Mouse (Mus musculus): ENCODE data around the gene Uchl1. TPM values are rescaled to one million over a fixed set of nuclear protein-coding genes. Genes with fewer than 3 reads are reported as not detected.

The Uchl1 gene
- polyA plus RNA-seq, 1 experiment from 2014 or later, result 474 TPM

- Histone ChIP-seq H3K4me1 (ENCODE audit: control insufficient read depth, insufficient read depth, low read length) (peaks cover 24% of the 10 kb centered on the region), H3K9ac (ENCODE audit: low read length) (peak overlapping the region; percentile 80; the same call in 1 of the 2 replicates), H3K4me2 (peak overlapping the region; percentile 95), H3K4me3 (ENCODE audit: low read depth, low read length) (peak overlapping the region; percentile 70), H3K27me3 (ENCODE audit: control insufficient read depth, insufficient read depth, low read length) (0 out of 2 replicates have a peak, but pooled peaks cover 2% of the 10 kb centered on the region), H3K36me3 (ENCODE audit: control insufficient read depth, insufficient read depth, low read length) (peaks cover 4% of the 10 kb centered on the region), H3K27ac (ENCODE audit: low read depth, low read length) (no peak overlapping the region), H3K9me3 (ENCODE audit: control insufficient read depth, low read length) (no peaks in the 10 kb centered on the region)
- DNase-seq (ENCODE audit: low spot score, missing footprints), result peak; percentile 86
- ATAC-seq (ENCODE audit: low FRiP score), result no peak
- WGBS, result 67% methylated on average over 21 of the region's 21 CpGs
Observed at GRCm38 (mm10) chr5:66677411-66678345, 1.8 kb downstream of the Uchl1 start.

- Histone ChIP-seq H3K4me2 (no peak overlapping the region), H3K9me3 (ENCODE audit: control insufficient read depth, low read length) (no peaks in the 10 kb centered on the region), H3K27ac (ENCODE audit: low read depth, low read length) (no peak overlapping the region), H3K36me3 (ENCODE audit: control insufficient read depth, insufficient read depth, low read length) (peaks cover 8% of the 10 kb centered on the region), H3K4me1 (ENCODE audit: control insufficient read depth, insufficient read depth, low read length) (peaks cover 24% of the 10 kb centered on the region), H3K4me3 (ENCODE audit: low read depth, low read length) (no peak overlapping the region), H3K9ac (ENCODE audit: low read length) (no peak overlapping the region), H3K27me3 (ENCODE audit: control insufficient read depth, insufficient read depth, low read length) (0 out of 2 replicates have a peak, but pooled peaks cover 2% of the 10 kb centered on the region)
- WGBS, result 47% methylated on average over 10 of the region's 10 CpGs
- ATAC-seq (ENCODE audit: low FRiP score) (no peak), DNase-seq (ENCODE audit: low spot score, missing footprints) (no peak)
Observed at GRCm38 (mm10) chr5:66679222-66679621, 3.3 kb downstream of the Uchl1 start.

GRCm38 (mm10) chr5:66685930-66686329, 10.0 kb downstream of the Uchl1 start:
- no peak for ATAC-seq (ENCODE audit: low FRiP score)
- Histone ChIP-seq H3K9ac (ENCODE audit: low read length) (no peak overlapping the region), H3K36me3 (ENCODE audit: control insufficient read depth, insufficient read depth, low read length) (peaks cover 17% of the 10 kb centered on the region), H3K27ac (ENCODE audit: low read depth, low read length) (no peak overlapping the region), H3K4me3 (ENCODE audit: low read depth, low read length) (no peak overlapping the region), H3K9me3 (ENCODE audit: control insufficient read depth, low read length) (no peaks in the 10 kb centered on the region), H3K27me3 (ENCODE audit: control insufficient read depth, insufficient read depth, low read length) (no peaks in the 10 kb centered on the region), H3K4me1 (ENCODE audit: control insufficient read depth, insufficient read depth, low read length) (peaks cover 5% of the 10 kb centered on the region), H3K4me2 (no peak overlapping the region)
- DNase-seq (ENCODE audit: low spot score, missing footprints), result no peak
- 84% methylated on average over 2 of the region's 2 CpGs for WGBS

- H3K36me3 ChIP-seq (ENCODE audit: control insufficient read depth, insufficient read depth, low read length), result peaks cover 17% of the 10 kb centered on the region
- no peak overlapping the region for H3K9ac ChIP-seq (ENCODE audit: low read length)
- H3K4me1 ChIP-seq (ENCODE audit: control insufficient read depth, insufficient read depth, low read length), result peaks cover 5% of the 10 kb centered on the region
- H3K4me2 ChIP-seq, result no peak overlapping the region
- H3K27me3 ChIP-seq (ENCODE audit: control insufficient read depth, insufficient read depth, low read length), result no peaks in the 10 kb centered on the region
- no peak overlapping the region for H3K4me3 ChIP-seq (ENCODE audit: low read depth, low read length)
- H3K9me3 ChIP-seq (ENCODE audit: control insufficient read depth, low read length), result no peaks in the 10 kb centered on the region
- no peak for ATAC-seq (ENCODE audit: low FRiP score)
- DNase-seq (ENCODE audit: low spot score, missing footprints), result no peak
- H3K27ac ChIP-seq (ENCODE audit: low read depth, low read length), result no peak overlapping the region
- 84% methylated on average over 13 of the region's 13 CpGs for WGBS
Observed at GRCm38 (mm10) chr5:66686863-66687262, 11.0 kb downstream of the Uchl1 start.

- DNase-seq (ENCODE audit: low spot score, missing footprints), result no peak
- H3K9me3 ChIP-seq (ENCODE audit: control insufficient read depth, low read length), result no peaks in the 10 kb centered on the region
- no peak overlapping the region for H3K27ac ChIP-seq (ENCODE audit: low read depth, low read length)
- no peak overlapping the region for H3K4me3 ChIP-seq (ENCODE audit: low read depth, low read length)
- H3K36me3 ChIP-seq (ENCODE audit: control insufficient read depth, insufficient read depth, low read length), result peaks cover 13% of the 10 kb centered on the region; the same call in 1 of the 2 replicates
- no peak overlapping the region for H3K4me2 ChIP-seq
- peaks cover 5% of the 10 kb centered on the region for H3K4me1 ChIP-seq (ENCODE audit: control insufficient read depth, insufficient read depth, low read length)
- ATAC-seq (ENCODE audit: low FRiP score), result no peak
- H3K27me3 ChIP-seq (ENCODE audit: control insufficient read depth, insufficient read depth, low read length), result no peaks in the 10 kb centered on the region
- 84% methylated on average over 9 of the region's 9 CpGs for WGBS
- H3K9ac ChIP-seq (ENCODE audit: low read length), result no peak overlapping the region
Observed at GRCm38 (mm10) chr5:66687737-66688136, 11.8 kb downstream of the Uchl1 start.

GRCm38 (mm10) chr5:66688286-66688685, 12.4 kb downstream of the Uchl1 start:
- H3K36me3 ChIP-seq (ENCODE audit: control insufficient read depth, insufficient read depth, low read length), result peaks cover 12% of the 10 kb centered on the region; the same call in 1 of the 2 replicates
- H3K9ac ChIP-seq (ENCODE audit: low read length), result no peak overlapping the region
- ATAC-seq (ENCODE audit: low FRiP score) (no peak), DNase-seq (ENCODE audit: low spot score, missing footprints) (no peak)
- H3K4me2 ChIP-seq, result no peak overlapping the region
- H3K9me3 ChIP-seq (ENCODE audit: control insufficient read depth, low read length), result no peaks in the 10 kb centered on the region
- H3K4me3 ChIP-seq (ENCODE audit: low read depth, low read length), result no peak overlapping the region
- no peak overlapping the region for H3K27ac ChIP-seq (ENCODE audit: low read depth, low read length)
- no peaks in the 10 kb centered on the region for H3K27me3 ChIP-seq (ENCODE audit: control insufficient read depth, insufficient read depth, low read length)
- H3K4me1 ChIP-seq (ENCODE audit: control insufficient read depth, insufficient read depth, low read length), result peaks cover 5% of the 10 kb centered on the region
- 87% methylated on average over 5 of the region's 5 CpGs for WGBS

DNA sequence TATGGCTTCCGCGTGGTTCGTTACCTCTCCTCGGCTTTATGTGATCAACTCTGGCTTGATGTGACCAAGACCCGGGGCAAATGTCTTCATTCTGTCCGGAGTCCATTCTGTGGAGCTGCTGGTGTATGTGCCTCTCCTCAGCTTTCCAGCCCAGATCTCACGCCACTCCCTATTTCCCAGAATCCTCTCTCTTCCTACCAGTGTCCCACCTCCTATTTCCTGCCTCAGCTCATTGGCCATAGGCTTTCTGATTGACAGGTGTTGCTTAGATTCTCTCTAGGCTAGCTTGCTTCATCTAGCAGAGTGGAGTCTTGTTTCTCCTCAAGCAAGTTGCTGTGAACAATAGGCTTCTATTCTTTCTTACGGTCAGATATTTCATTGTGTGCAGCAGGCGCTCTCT, 13.9 kb downstream of the Uchl1 start:
- WGBS, result 92% methylated on average over 9 of the region's 9 CpGs
- DNase-seq (ENCODE audit: low spot score, missing footprints), result no peak
- no peaks in the 10 kb centered on the region for H3K9me3 ChIP-seq (ENCODE audit: control insufficient read depth, low read length)
- no peak overlapping the region for H3K4me2 ChIP-seq
- ATAC-seq (ENCODE audit: low FRiP score), result no peak
- peaks cover 9% of the 10 kb centered on the region; the same call in 1 of the 2 replicates for H3K36me3 ChIP-seq (ENCODE audit: control insufficient read depth, insufficient read depth, low read length)
- H3K4me1 ChIP-seq (ENCODE audit: control insufficient read depth, insufficient read depth, low read length), result peaks cover 1% of the 10 kb centered on the region; the same call in 1 of the 2 replicates
- no peak overlapping the region for H3K4me3 ChIP-seq (ENCODE audit: low read depth, low read length)
- H3K27me3 ChIP-seq (ENCODE audit: control insufficient read depth, insufficient read depth, low read length), result no peaks in the 10 kb centered on the region
- H3K27ac ChIP-seq (ENCODE audit: low read depth, low read length), result no peak overlapping the region
- H3K9ac ChIP-seq (ENCODE audit: low read length), result no peak overlapping the region

DNA sequence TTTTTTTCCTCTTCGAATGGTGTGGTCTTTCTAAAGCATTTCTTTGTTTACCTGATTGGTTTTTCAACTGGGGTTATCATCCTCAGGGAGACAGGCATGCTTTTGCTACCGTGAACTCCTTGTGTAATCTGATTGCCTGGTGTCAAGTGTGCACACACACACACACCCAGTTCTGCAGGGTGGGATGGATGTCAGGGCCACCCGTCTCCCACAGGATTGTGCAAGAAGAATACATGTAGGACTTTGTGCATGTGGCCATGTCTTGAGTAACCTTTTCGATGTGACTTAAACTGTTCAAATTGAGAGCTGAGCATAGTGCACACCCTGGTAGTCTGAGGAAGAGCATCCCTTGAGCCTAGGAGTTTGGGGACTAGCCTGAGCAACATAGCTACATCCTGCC, 17.3 kb downstream of the Uchl1 start:
- no peak overlapping the region for H3K9ac ChIP-seq (ENCODE audit: low read length)
- no peak overlapping the region for H3K4me3 ChIP-seq (ENCODE audit: low read depth, low read length)
- no peak overlapping the region for H3K4me2 ChIP-seq
- no peak for ATAC-seq (ENCODE audit: low FRiP score)
- WGBS, result 82% methylated on average over 4 of the region's 4 CpGs
- no peaks in the 10 kb centered on the region for H3K27me3 ChIP-seq (ENCODE audit: control insufficient read depth, insufficient read depth, low read length)
- H3K9me3 ChIP-seq (ENCODE audit: control insufficient read depth, low read length), result no peaks in the 10 kb centered on the region
- no peaks in the 10 kb centered on the region for H3K4me1 ChIP-seq (ENCODE audit: control insufficient read depth, insufficient read depth, low read length)
- no peak overlapping the region for H3K27ac ChIP-seq (ENCODE audit: low read depth, low read length)
- no peak for DNase-seq (ENCODE audit: low spot score, missing footprints)
- H3K36me3 ChIP-seq (ENCODE audit: control insufficient read depth, insufficient read depth, low read length), result peaks cover 3% of the 10 kb centered on the region; the same call in 1 of the 2 replicates

DNA sequence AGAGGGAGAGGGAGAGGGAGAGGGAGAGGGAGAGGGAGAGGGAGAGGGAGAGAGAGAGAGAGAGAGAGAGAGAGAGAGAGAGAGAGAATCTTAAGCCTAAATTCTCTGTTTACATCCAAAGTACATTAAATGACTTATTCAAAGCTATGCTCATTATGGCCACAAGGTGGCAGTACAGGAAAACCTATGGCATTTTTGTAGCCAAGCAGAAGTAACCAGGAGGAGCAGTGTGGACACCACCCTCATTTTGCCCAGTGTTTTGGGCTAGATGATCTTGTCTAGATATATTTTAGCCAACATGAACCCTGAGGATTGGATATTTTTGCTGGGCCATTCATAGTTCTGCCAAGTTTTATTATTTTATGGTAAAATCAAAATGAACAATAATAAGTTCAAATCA, 21.2 kb downstream of the Uchl1 start:
- ATAC-seq (ENCODE audit: low FRiP score) (0 out of 2 replicates have a peak, but pooled peaks have one; percentile 35), DNase-seq (ENCODE audit: low spot score, missing footprints) (peak; percentile 96)
- H3K27me3 ChIP-seq (ENCODE audit: control insufficient read depth, insufficient read depth, low read length), result no peaks in the 10 kb centered on the region
- no peak overlapping the region for H3K4me2 ChIP-seq
- H3K4me3 ChIP-seq (ENCODE audit: low read depth, low read length), result no peak overlapping the region
- H3K4me1 ChIP-seq (ENCODE audit: control insufficient read depth, insufficient read depth, low read length), result no peaks in the 10 kb centered on the region
- H3K9me3 ChIP-seq (ENCODE audit: control insufficient read depth, low read length), result no peaks in the 10 kb centered on the region
- no peak overlapping the region for H3K9ac ChIP-seq (ENCODE audit: low read length)
- no peaks in the 10 kb centered on the region for H3K36me3 ChIP-seq (ENCODE audit: control insufficient read depth, insufficient read depth, low read length)
- H3K27ac ChIP-seq (ENCODE audit: low read depth, low read length), result no peak overlapping the region
